Mouse (Mus musculus): ENCODE results near the gene Pmel. TPM values are rescaled to one million over a fixed set of nuclear protein-coding genes. Genes with fewer than 3 reads are reported as not detected.

The Pmel gene
- polyA plus RNA-seq, 1 experiment from 2014 or later: 1.1 TPM

GRCm38 (mm10) chr10:128744211-128744610 lies 40.2 kb downstream of the Pmel start:
- no peak overlapping the region for H3K27ac ChIP-seq (replicated peaks)
- H3K9ac ChIP-seq (replicated peaks): peak overlapping the region; percentile 61

DNA sequence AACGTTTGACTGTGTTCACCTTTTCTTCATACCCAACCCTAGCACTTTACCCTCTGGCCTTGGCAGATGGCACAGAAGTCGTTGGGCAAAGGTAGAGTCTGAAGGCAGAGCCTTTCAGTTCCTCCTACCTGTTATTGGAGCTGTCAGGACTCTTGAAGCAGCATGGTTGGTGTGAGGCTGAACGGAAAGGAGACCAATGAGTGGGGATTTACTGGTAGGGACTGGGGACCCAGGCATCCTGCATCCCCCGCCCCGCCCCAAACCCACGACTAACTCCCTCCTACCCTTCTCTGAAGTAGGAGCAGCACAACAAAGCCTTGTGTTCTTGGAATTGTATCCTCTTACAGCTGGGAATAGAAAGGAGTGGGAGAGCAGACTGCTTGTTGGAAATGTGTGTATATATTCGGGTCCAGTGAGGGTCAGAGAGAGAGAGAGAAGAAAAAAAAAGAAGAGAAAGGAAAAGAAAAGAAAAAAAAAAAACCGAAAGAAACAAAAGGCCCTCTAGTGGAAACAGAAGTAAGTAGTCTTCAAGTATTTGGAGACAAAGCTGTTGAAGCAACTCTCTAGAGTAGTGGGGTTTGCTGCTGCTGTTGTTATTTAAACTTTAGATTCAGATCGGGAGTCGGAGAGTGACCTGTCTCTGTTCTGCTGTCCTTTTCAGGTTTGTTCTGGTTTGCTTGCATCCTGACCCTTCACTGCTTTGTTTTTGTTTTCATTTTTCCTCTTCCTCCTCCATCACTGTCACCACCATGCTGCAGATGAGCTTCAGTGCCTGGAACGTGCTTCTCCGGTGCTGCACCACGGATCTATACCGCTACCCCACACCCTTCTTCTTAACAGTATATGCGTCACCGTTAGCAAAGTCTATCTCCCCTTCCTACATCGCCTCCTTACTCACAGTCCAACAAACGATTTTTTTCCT lies 40.9 kb downstream of the Pmel start, which contains the start of gene Dgka:
Gene Dgka (minus strand): TSS at position 176 of the 922 bp plus-strand sequence.
- H3K36me3 ChIP-seq: no peaks in the 10 kb centered on the region
- no peak within 1 kb of the TSS for H3K27ac ChIP-seq (replicated peaks)
- no peak for ATAC-seq (ENCODE audit: low FRiP score, low read depth)
- peak within 1 kb of the TSS; percentile 57 for H3K4me3 ChIP-seq
- no peaks in the 10 kb centered on the region for H3K9me3 ChIP-seq
- 26% methylated on average over 18 of the region's 18 CpGs for WGBS
- H3K9ac ChIP-seq (replicated peaks): peak within 1 kb of the TSS; percentile 61
- H3K4me1 ChIP-seq: peaks cover 25% of the 10 kb centered on the region
- H3K27me3 ChIP-seq: peaks cover 53% of the 10 kb centered on the region
- H3K4me2 ChIP-seq (replicated peaks): peak within 1 kb of the TSS; percentile 88

More at GRCm38 (mm10) chr10:128744211-128744610, 40.2 kb downstream of the Pmel start:
- H3K4me1 ChIP-seq: peaks cover 18% of the 10 kb centered on the region
- H3K4me3 ChIP-seq: peak overlapping the region; percentile 57
- H3K4me2 ChIP-seq (replicated peaks): peak overlapping the region; percentile 88
- no peak for ATAC-seq (ENCODE audit: low FRiP score, low read depth)
- peaks cover 53% of the 10 kb centered on the region for H3K27me3 ChIP-seq
- WGBS: 14% methylated on average over 8 of the region's 8 CpGs
- H3K36me3 ChIP-seq: no peaks in the 10 kb centered on the region
- H3K9me3 ChIP-seq: no peaks in the 10 kb centered on the region

DNA sequence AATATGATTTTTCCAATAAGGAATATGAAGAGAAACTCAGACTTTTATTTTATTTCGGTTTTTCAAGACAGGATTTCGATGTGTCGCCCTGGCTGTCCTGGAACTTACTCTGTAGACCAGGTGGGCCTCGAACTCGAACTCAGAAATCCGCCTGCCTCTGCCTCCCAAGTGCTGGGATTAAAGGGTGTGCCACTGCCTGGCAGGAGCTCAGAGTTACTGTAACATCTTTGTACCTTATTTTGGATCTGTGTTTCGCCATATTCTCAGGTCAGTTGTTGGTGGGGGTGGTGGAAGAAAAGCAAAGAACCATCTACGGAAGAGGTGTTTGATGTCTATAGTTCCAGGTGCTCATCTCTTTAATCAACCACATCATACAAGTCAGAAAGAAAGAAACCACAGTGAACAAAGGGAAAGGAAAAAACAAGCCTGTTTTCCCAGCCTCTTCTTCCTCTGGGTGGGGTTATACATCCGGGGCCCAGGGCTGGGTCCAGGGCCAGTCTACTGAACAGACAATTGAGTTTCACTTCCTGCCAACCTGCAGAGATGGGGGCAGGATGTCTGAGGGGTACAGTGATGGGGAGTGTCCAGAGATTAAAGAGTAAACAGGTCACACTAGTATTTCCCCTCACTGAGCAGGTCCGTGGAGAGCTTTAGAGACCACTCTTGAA lies 42.1 kb downstream of the Pmel start:
- WGBS: 92% methylated on average over 10 of the region's 10 CpGs
- H3K4me2 ChIP-seq (replicated peaks): no peak overlapping the region
- H3K36me3 ChIP-seq: no peaks in the 10 kb centered on the region
- H3K9ac ChIP-seq (replicated peaks): no peak overlapping the region
- no peaks in the 10 kb centered on the region for H3K9me3 ChIP-seq
- H3K4me3 ChIP-seq: no peak overlapping the region
- H3K27me3 ChIP-seq: peaks cover 53% of the 10 kb centered on the region
- peaks cover 32% of the 10 kb centered on the region for H3K4me1 ChIP-seq
- H3K27ac ChIP-seq (replicated peaks): no peak overlapping the region
- ATAC-seq (ENCODE audit: low FRiP score, low read depth): no peak

DNA sequence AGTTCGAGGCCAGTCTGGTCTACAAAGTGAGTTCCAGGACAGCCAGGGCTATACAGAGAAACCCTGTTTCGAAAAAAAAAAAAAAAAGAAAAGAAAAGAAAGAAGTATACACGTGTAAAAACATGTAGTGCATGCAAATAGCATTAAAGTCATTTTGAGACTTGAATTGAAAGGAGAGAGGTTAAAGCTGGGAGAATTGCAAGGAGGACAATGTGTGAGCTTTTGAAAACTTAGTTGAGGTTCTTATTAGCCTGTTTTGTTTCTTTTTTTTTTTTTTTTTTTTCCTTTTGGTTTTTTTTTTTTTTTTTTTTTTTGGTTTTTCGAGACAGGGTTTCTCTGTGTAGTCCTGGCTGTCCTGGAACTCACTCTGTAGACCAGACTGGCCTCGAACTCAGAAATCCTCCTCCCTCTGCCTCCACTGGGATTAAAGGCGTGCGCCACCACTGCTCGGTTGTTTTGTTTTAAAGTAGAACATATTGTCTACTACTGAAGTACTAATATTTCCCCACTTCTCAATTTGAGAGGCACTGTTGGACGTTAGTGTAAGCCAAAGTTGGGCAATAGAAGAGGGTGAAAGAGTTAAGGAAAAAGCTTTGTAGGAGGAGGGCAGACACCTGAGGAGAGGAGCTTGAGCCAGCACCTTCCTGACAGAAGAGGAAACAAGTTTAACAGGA lies 43.1 kb downstream of the Pmel start:
- peaks cover 46% of the 10 kb centered on the region for H3K27me3 ChIP-seq
- H3K9ac ChIP-seq (replicated peaks): peak overlapping the region; percentile 83
- peak overlapping the region; percentile 89 for H3K4me2 ChIP-seq (replicated peaks)
- no peaks in the 10 kb centered on the region for H3K9me3 ChIP-seq
- H3K27ac ChIP-seq (replicated peaks): peak overlapping the region; percentile 91
- H3K4me3 ChIP-seq: peak overlapping the region; percentile 67
- H3K4me1 ChIP-seq: peaks cover 32% of the 10 kb centered on the region
- WGBS: 36% methylated on average over 9 of the region's 9 CpGs
- ATAC-seq (ENCODE audit: low FRiP score, low read depth): no peak
- H3K36me3 ChIP-seq: no peaks in the 10 kb centered on the region; the same call in 1 of the 2 replicates

DNA sequence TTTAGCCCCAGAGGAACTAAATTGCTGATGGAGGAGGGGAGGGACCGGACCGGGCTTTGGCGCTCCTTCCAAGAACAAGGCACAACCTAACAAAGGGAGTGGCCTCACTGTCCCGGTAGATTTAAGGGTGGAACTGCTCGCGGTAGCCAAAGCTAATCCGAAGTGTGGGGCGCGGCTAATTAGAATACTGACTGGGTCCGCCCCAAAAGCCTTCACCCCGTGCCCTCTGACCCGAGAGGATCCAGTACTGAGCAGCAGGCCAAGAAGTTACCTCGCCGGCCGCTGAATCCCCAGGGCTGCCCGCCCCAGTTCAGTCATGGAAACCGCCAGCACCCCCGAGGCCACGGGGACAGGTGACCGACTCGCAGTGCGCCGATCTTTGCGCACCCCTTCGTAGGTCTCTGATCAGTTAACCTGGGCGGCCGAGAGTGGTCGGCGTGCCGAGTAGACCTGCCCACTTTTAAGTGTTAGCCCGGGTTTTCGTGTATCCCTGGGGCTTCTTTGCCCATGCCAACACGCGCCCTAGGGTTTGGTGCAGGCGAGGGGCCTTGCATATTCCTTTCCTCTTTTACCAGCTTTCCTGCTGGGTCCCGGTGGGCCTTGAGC lies 43.8 kb downstream of the Pmel start, which contains the start of gene Pym1:
Gene Pym1 (plus strand): TSS at position 244 of the 606 bp plus-strand sequence.
- Histone ChIP-seq H3K27me3 (peaks cover 39% of the 10 kb centered on the region), H3K4me2 (replicated peaks) (peak within 1 kb of the TSS; percentile 89), H3K9me3 (no peaks in the 10 kb centered on the region), H3K36me3 (peaks cover 4% of the 10 kb centered on the region; the same call in 1 of the 2 replicates), H3K9ac (replicated peaks) (peak within 1 kb of the TSS; percentile 83), H3K27ac (replicated peaks) (peak within 1 kb of the TSS; percentile 91), H3K4me3 (peak within 1 kb of the TSS; percentile 67), H3K4me1 (peaks cover 32% of the 10 kb centered on the region)
- under 1% methylated on average over 36 of the region's 36 CpGs for WGBS
- peak; percentile 51 for ATAC-seq (ENCODE audit: low FRiP score, low read depth)

- WGBS: under 1% methylated on average over 37 of the region's 37 CpGs
- Histone ChIP-seq H3K4me1 (peaks cover 32% of the 10 kb centered on the region), H3K9me3 (no peaks in the 10 kb centered on the region), H3K27me3 (peaks cover 33% of the 10 kb centered on the region), H3K9ac (replicated peaks) (peak overlapping the region; percentile 83), H3K4me2 (replicated peaks) (peak overlapping the region; percentile 89), H3K27ac (replicated peaks) (peak overlapping the region; percentile 91), H3K4me3 (peak overlapping the region; percentile 67), H3K36me3 (peaks cover 9% of the 10 kb centered on the region)
- ATAC-seq (ENCODE audit: low FRiP score, low read depth): peak; percentile 93
Observed at GRCm38 (mm10) chr10:128748252-128748864, 44.4 kb downstream of the Pmel start.

Other genes starting within 250 kb of the Pmel start
- 188 and 202 TPM in 2 replicates for gene Smarcc2, start 244.9 kb upstream of the Pmel start, polyA plus RNA-seq (2016; fragmentation: Nextera tagmentation; extraction: Ambion mirVana)
- gene Myl6, start 210.1 kb upstream of the Pmel start, polyA plus RNA-seq (2016; fragmentation: Nextera tagmentation; extraction: Ambion mirVana): 747 and 793 TPM in 2 replicates
- 2.7 and 3.0 TPM in 2 replicates for gene Myl6b, start 205.5 kb upstream of the Pmel start, polyA plus RNA-seq (2016; fragmentation: Nextera tagmentation; extraction: Ambion mirVana)
- gene Esyt1, start 178.3 kb upstream of the Pmel start, polyA plus RNA-seq (2016; fragmentation: Nextera tagmentation; extraction: Ambion mirVana): 25.6 and 26.6 TPM in 2 replicates
- 20.1 and 22.5 TPM in 2 replicates for gene Zc3h10, start 156.4 kb upstream of the Pmel start, polyA plus RNA-seq (2016; fragmentation: Nextera tagmentation; extraction: Ambion mirVana)
- 2,391 and 2,602 TPM in 2 replicates for gene Rpl41, start 154.9 kb upstream of the Pmel start, polyA plus RNA-seq (2016; fragmentation: Nextera tagmentation; extraction: Ambion mirVana)
- gene Pa2g4, start 138.2 kb upstream of the Pmel start, polyA plus RNA-seq (2016; fragmentation: Nextera tagmentation; extraction: Ambion mirVana): 164 and 170 TPM in 2 replicates
- gene Erbb3, start 114.5 kb upstream of the Pmel start, polyA plus RNA-seq (2016; fragmentation: Nextera tagmentation; extraction: Ambion mirVana): 0.76 and 0.94 TPM in 2 replicates
- gene Rps26, start 77.4 kb upstream of the Pmel start, polyA plus RNA-seq (2016; fragmentation: Nextera tagmentation; extraction: Ambion mirVana): 444 and 507 TPM in 2 replicates
- gene Ikzf4, start 58.2 kb upstream of the Pmel start, polyA plus RNA-seq (2016; fragmentation: Nextera tagmentation; extraction: Ambion mirVana): 8.3 and 10.4 TPM in 2 replicates
- 12.5 and 13.6 TPM in 2 replicates for gene Suox, start 30.1 kb upstream of the Pmel start, polyA plus RNA-seq (2016; fragmentation: Nextera tagmentation; extraction: Ambion mirVana)
- 96.5 and 102 TPM in 2 replicates for gene Rab5b, start 7.9 kb upstream of the Pmel start, polyA plus RNA-seq (2016; fragmentation: Nextera tagmentation; extraction: Ambion mirVana)
- gene Cdk2, start 836 bp downstream of the Pmel start, polyA plus RNA-seq (2016; fragmentation: Nextera tagmentation; extraction: Ambion mirVana): 76.4 and 85.5 TPM in 2 replicates
- gene Dgka, start 40.7 kb downstream of the Pmel start, polyA plus RNA-seq (2016; fragmentation: Nextera tagmentation; extraction: Ambion mirVana): 3.9 and 4.8 TPM in 2 replicates
- gene Pym1, start 43.7 kb downstream of the Pmel start, polyA plus RNA-seq (2016; fragmentation: Nextera tagmentation; extraction: Ambion mirVana): 50.5 and 54.6 TPM in 2 replicates
- gene Mmp19, start 86.7 kb downstream of the Pmel start, polyA plus RNA-seq (2016; fragmentation: Nextera tagmentation; extraction: Ambion mirVana): 0.61 and 0.97 TPM in 2 replicates
- 57.9 and 59.8 TPM in 2 replicates for gene Dnajc14, start 99.9 kb downstream of the Pmel start, polyA plus RNA-seq (2016; fragmentation: Nextera tagmentation; extraction: Ambion mirVana)
- gene Tmem198b, start 100.2 kb downstream of the Pmel start, polyA plus RNA-seq (2016; fragmentation: Nextera tagmentation; extraction: Ambion mirVana): 21.4 and 24.0 TPM in 2 replicates
- 217 and 219 TPM in 2 replicates for gene Sarnp, start 113.1 kb downstream of the Pmel start, polyA plus RNA-seq (2016; fragmentation: Nextera tagmentation; extraction: Ambion mirVana)
- gene Ormdl2, start 117.5 kb downstream of the Pmel start, polyA plus RNA-seq (2016; fragmentation: Nextera tagmentation; extraction: Ambion mirVana): 38.5 and 41.7 TPM in 2 replicates
- 10.8 and 12.0 TPM in 2 replicates for gene Gdf11, start 187.5 kb downstream of the Pmel start, polyA plus RNA-seq (2016; fragmentation: Nextera tagmentation; extraction: Ambion mirVana)
- gene Cd63, start 196.8 kb downstream of the Pmel start, polyA plus RNA-seq (2016; fragmentation: Nextera tagmentation; extraction: Ambion mirVana): 168 and 190 TPM in 2 replicates
- 16.2 and 16.6 TPM in 2 replicates for gene Rdh5, start 218.7 kb downstream of the Pmel start, polyA plus RNA-seq (2016; fragmentation: Nextera tagmentation; extraction: Ambion mirVana)
- gene Bloc1s1, start 219.8 kb downstream of the Pmel start, polyA plus RNA-seq (2016; fragmentation: Nextera tagmentation; extraction: Ambion mirVana): 235 and 249 TPM in 2 replicates
- gene Itga7, start 229.6 kb downstream of the Pmel start, polyA plus RNA-seq (2016; fragmentation: Nextera tagmentation; extraction: Ambion mirVana): 2.1 TPM in 2 replicates

Measured in midbrain, embryonic 12.5 days (tissue).